Mouse (Mus musculus) testis, adult 2 months (tissue): ENCODE data around the gene Sprr2a3.
"Not testable (repeated sequence)": the region's sequence is repeated elsewhere in the genome, so short reads cannot be mapped to it uniquely, and the experiment has no call there.

ENCODE experiments used
- CTCF ChIP-seq: fragments of 200-500 bp; IDR thresholded peaks from 2 replicates; pipeline ENCODE4 v1.5.1; 2012; ENCODE audit warnings: low read depth, mild to moderate bottlenecking, inconsistent platforms, low read length, moderate library complexity; ENCODE audit not compliant: control insufficient read depth, insufficient read depth, insufficient replicate concordance
- POLR2A ChIP-seq: fragments of 200-500 bp; IDR thresholded peaks from 2 replicates; pipeline ENCODE4 v1.6.1; 2012; ENCODE audit warnings: low read depth, mild to moderate bottlenecking, inconsistent platforms, low read length, moderate library complexity; ENCODE audit not compliant: control insufficient read depth

DNA sequence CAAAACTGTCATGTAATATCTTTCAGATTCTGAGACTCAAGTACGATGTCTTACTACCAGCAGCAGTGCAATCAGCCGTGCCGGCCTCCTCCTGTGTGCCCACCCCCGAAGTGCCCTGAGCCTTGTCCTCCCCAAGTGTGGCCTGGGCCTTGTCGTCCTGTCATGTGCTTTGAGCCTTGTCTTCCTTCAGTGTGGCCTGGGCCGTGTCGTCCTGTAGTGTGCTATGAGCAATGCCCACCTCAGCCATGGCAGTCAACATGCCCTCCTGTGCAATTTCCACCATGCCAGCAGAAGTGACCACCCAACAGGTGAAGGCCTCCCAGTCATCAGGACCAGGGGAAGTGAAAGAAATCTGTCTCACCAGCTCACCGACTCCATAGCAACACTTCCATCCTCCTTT, 31.4 kb upstream of the Sprr2a3 start:
- TF ChIP-seq CTCF, POLR2A: not testable (repeated sequence)
